Mouse (Mus musculus) thymus, adult 2 months (tissue): ENCODE measurements around the gene Ddrgk1.

Experiments
- CTCF ChIP-seq: fragments of 200-500 bp; IDR thresholded peaks from 2 replicates; pipeline ENCODE4 v1.5.1; 2012; ENCODE audit warnings: mild to moderate bottlenecking, control low read depth, low read length, moderate library complexity, borderline replicate concordance; ENCODE audit not compliant: control insufficient read depth, poor library complexity, insufficient read depth; ENCODE audit errors: extremely low read depth
- POLR2A ChIP-seq: fragments of 200-500 bp; IDR thresholded peaks from 2 replicates; pipeline ENCODE4 v1.6.1; 2012; ENCODE audit warnings: mild to moderate bottlenecking, low read length, control low read depth, moderate library complexity; ENCODE audit not compliant: control insufficient read depth, poor library complexity, insufficient read depth; ENCODE audit errors: extremely low read depth

DNA sequence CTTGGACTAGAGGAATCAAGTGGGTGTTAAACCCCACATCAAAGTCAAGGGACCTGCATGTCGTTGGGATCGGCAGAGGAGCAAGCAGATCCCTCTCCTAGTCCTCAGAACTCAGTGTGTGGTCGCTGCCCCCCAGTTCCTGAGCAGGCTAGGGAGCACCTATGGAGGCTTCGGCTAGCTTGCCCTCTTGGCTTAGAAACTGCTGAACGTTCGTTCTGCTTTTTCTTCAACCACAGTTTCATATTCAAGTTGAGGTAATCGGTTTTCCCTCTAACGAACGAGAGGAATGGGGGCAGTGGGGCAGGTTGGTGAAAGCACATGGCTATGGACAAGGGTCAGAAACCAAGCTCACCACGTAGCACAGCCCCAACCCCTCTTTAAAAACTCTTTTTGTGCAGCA lies 42.6 kb upstream of the Ddrgk1 start:
- TF ChIP-seq CTCF (no peak), POLR2A (no peak)
